Mouse (Mus musculus): ENCODE measurements around the gene Atrx.

Atrx gene

DNA sequence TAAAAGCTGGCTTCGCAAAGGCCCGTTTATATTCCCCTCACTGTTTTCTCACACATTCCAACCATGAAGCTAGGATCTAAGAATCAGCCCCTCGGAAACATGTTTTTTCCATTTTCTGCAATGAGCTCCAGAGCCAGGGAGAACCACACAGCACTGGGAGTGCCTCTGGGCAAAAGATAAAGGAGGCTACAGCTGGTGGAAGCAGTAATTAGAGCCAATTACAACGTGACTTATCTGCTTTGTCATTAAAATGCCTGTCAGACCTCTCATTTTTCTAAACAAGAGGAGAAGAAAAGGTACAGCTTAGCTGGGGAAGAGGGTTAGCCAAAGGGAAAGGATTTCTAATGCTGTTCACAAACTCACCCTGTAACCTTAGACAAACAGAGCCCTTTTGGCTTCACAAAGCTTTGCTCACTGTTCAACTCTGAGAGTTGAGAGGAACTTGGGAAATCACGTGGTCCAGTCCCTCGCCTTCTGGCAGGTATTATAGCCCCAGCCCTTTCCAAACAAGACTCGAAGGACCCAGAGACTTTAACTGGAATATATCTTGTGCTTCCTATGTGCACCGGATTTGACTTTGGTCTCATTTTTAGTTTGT lies 134.3 kb downstream of the Atrx start:
- in situ Hi-C loops (cut with MboI; ENCODE audit: unreplicated experiment in 2 of 2), result loop anchor here in 1 of 2 experiments (25.0 kb wide), 1 partner anchor 633 kb away; no protein-coding TSS in a partner anchor

- in situ Hi-C loops (cut with MboI; ENCODE audit: unreplicated experiment in 2 of 2), result no loop called here
Observed at GRCm38 (mm10) chrX:105773281-105773680, 155.9 kb downstream of the Atrx start.

- in situ Hi-C loops (cut with MboI; ENCODE audit: unreplicated experiment in 2 of 2), result no loop called here
Observed at GRCm38 (mm10) chrX:105767932-105768331, 161.3 kb downstream of the Atrx start.

GRCm38 (mm10) chrX:105767177-105767764 lies 161.9 kb downstream of the Atrx start:
- in situ Hi-C loops (cut with MboI; ENCODE audit: unreplicated experiment in 2 of 2), result no loop called here

GRCm38 (mm10) chrX:105766013-105766412 lies 163.2 kb downstream of the Atrx start:
- in situ Hi-C loops (cut with MboI; ENCODE audit: unreplicated experiment in 2 of 2), result no loop called here

GRCm38 (mm10) chrX:105765005-105765706 lies 164.0 kb downstream of the Atrx start:
- in situ Hi-C loops (cut with MboI; ENCODE audit: unreplicated experiment in 2 of 2), result no loop called here

DNA sequence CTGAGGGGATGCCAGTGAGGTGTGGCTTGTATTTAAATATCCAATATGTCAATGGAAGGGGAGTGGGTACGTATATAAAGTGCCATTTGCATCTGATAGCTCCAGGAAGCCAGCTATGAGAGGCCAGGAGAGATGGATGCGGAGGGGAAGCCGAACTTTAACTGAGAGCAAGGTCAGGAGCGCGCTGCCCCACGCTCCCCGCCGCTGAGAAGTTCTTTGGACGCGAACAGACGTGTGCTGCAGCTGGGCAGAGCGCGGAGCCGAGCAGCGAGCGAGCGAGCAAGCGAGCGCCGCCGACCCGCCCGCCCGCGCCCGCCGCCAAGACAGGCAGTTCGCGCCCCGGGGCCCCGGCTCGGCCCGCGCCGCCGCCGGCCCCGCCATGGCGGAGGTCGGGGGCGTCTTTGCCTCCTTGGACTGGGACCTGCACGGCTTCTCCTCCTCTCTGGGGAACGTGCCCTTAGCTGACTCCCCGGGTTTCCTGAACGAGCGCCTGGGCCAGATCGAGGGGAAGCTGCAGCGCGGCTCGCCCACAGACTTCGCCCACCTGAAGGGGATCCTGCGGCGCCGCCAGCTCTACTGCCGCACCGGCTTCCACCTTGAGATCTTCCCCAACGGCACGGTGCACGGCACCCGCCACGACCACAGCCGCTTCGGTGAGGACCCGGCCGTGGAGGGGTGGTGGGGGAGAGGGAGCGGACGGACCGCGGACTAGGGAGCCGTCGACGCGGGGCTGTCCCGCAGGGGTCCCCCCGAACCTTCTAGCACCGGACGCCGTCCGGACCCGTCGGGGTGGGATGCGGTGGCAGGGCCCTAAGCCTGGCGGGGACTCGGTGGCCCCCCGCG lies 164.8 kb downstream of the Atrx start, which contains the start of gene Fgf16:
Gene Fgf16 (plus strand): TSS at position 118 of the 843 bp plus-strand sequence.
- in situ Hi-C loops (cut with MboI; ENCODE audit: unreplicated experiment in 2 of 2), result no loop called here

DNA sequence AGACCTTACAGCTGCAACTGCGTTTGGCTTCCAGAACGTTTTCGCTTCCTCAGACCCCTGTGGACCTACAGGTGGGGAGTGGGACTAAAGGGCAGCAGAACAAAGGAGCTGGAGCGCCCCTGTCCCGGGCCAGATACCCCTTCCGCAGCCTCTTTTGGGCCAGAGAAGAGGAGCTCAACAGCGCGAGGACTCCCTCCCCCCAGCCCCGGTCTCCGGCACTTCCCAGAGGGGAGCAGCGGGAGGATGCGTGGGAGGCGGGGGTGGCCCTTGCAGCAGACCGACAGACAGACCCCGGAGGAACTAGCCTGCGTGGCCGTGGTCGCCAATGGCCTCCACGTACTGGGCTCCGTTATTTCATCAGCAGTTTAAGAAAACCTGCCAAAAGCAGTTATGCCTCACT lies 165.6 kb downstream of the Atrx start:
- in situ Hi-C loops (cut with MboI; ENCODE audit: unreplicated experiment in 2 of 2), result no loop called here

DNA sequence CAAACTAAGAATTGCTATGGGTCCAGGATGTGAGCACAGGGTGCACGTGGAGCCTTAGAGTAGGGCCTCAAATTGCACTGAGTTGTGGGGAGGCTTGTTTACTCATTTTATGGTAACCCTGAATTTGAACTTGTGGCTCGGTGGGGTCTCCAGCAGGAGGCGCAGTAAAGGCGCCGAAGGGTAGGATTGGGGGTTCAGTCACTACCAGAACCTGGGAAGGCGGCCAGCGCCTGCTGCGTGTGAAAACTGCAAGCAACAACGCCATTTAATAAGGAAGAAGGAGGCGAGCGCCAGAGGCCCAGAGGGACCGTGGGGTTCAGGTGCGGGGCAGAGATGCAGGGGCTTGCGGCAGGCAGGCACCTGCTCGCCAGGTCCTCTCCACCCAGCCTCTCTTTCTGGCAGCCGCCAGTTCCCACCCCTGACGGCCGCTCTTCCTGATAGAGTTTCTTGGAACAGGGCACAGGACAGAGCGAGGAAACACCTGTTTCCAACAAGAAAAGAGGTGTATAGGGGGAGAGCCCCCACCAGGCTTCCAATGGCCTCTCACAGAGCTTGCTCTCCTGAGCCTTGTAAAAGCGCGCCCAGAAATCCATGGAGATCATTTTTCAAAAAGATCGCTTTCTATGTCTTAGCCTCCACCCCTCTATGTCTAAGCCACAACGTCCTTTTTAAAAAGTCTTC lies 166.2 kb downstream of the Atrx start:
- in situ Hi-C loops (cut with MboI; ENCODE audit: unreplicated experiment in 2 of 2), result no loop called here

Data from v-Abl transformed pro-B cells (cell line).